Mouse (Mus musculus) neural tube, embryonic 12.5 days (tissue): ENCODE data around the gene Hdac1. TPM values are rescaled to one million over a fixed set of nuclear protein-coding genes. Genes with fewer than 3 reads are reported as not detected.

Source experiments
- ATAC-seq: fragments of 200-750 bp; cut with Nextera tagmentation; 2 replicates; pipeline ENCODE4 v1.8.0; 2017; ENCODE audit warnings: low read depth, mild to moderate bottlenecking, moderate TSS enrichment, moderate library complexity; ENCODE audit not compliant: low FRiP score
- H3K27ac ChIP-seq: fragments of 300-500 bp; sonication (generic); 2 replicates; pipeline ENCODE4 v1.5.1; 2016
- H3K27me3 ChIP-seq: fragments of 300-500 bp; sonication (generic); replicated peaks from 2 replicates; pipeline ENCODE4 v1.6.1; 2016; ENCODE audit warnings: mild to moderate bottlenecking
- H3K36me3 ChIP-seq: fragments of 300-500 bp; sonication (generic); 2 replicates; pipeline ENCODE4 v1.6.1; 2016; ENCODE audit warnings: mild to moderate bottlenecking
- H3K4me1 ChIP-seq: fragments of 300-500 bp; sonication (generic); 2 replicates; pipeline ENCODE4 v1.6.1; 2016
- H3K4me2 ChIP-seq: fragments of 300-500 bp; sonication (generic); replicated peaks from 2 replicates; pipeline ENCODE4 v1.6.1; 2016; ENCODE audit warnings: mild to moderate bottlenecking
- H3K4me3 ChIP-seq: fragments of 300-500 bp; sonication (generic); 2 replicates; pipeline ENCODE4 v1.5.1; 2016
- H3K9ac ChIP-seq: fragments of 300-500 bp; sonication (generic); 2 replicates; pipeline ENCODE4 v1.6.1; 2016; ENCODE audit warnings: mild to moderate bottlenecking
- H3K9me3 ChIP-seq: fragments of 300-500 bp; sonication (generic); 2 replicates; pipeline ENCODE4 v1.6.1; 2016; ENCODE audit warnings: mild to moderate bottlenecking
- WGBS: fragments of 180-500 bp; shearing (Covaris S2); methylation state at CpG from one replicate; pipeline ENCODE4 v1.1.7; 2016; 5-methylcytosine and 5-hydroxymethylcytosine counted together
- polyA plus RNA-seq: library from polyadenylated mRNA; unstranded; fragments of >200 nt; fragmentation: Nextera tagmentation; extraction: Ambion mirVana; gene quantifications from 2 replicates; pipeline ENCODE4 v1.2.1, GENCODE M21; 2016

Gene Hdac1
- 179 and 192 TPM in 2 replicates for polyA plus RNA-seq

DNA sequence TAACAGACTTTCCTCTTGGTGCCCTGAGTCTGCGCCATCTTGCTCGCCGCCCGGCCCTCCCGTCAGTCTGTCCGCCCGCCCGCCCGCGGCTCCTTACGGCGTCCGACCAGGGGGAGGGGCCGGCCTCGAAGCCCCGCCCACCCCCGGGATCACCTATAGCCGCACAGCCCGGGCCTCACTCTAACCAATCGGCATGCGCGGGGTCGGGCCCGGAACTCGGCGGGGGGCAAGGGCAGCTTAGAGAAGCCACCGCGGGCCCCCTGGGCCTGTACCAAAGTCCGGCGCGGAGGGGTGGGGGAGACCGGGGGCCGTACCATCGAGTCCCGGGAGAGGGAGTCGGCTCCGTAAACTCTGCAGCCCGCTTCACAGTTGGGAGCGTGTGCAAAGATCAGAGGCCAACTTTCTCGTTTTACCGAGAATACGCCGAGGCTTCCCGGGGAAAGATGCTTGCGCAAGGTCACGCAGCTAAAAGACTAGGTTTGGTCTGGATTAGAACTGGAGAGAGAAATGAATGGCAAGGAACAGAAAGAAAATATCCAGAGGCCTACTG lies at the start of gene Hdac1:
TSS of gene Hdac1 (minus strand) at position 122 of the 550 bp plus-strand sequence.
- peak within 1 kb of the TSS; percentile 59; the same call in 1 of the 2 replicates for H3K27ac ChIP-seq
- H3K9ac ChIP-seq: peak within 1 kb of the TSS; percentile 82
- 2% methylated on average over 46 of the region's 46 CpGs for WGBS
- H3K27me3 ChIP-seq: no peaks in the 10 kb centered on the region
- H3K36me3 ChIP-seq: peaks cover 8% of the 10 kb centered on the region; the same call in 1 of the 2 replicates
- peak within 1 kb of the TSS; percentile 87 for H3K4me3 ChIP-seq
- peak within 1 kb of the TSS; percentile 80 for H3K4me2 ChIP-seq
- H3K4me1 ChIP-seq: peaks cover 25% of the 10 kb centered on the region
- no peaks in the 10 kb centered on the region for H3K9me3 ChIP-seq
- ATAC-seq: peak; percentile 99

DNA sequence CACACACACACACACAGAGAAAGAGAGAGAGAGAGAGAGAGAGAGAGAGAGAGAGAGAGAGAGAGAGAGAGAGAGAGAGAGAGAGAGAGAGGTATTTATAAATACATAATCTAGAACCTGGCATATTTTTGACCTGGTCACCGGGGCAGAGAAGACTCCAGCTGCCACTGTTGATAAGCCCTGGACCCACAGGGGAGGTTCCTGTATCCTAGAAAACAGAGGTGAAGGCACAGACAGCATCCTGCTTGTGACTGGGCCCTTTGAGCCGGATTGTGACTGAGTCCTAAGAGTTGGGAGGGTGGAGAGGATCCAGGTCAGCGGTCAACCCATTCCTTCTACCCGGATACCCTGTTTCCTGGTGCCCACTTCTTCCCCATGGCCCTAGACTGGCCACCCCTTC lies 46.4 kb upstream of the Hdac1 start:
- peaks cover 12% of the 10 kb centered on the region; the same call in 1 of the 2 replicates for H3K4me1 ChIP-seq
- no peak overlapping the region for H3K4me3 ChIP-seq
- no peak for ATAC-seq
- H3K9ac ChIP-seq: no peak overlapping the region
- H3K4me2 ChIP-seq: no peak overlapping the region
- H3K9me3 ChIP-seq: no peaks in the 10 kb centered on the region
- no peaks in the 10 kb centered on the region for H3K27me3 ChIP-seq
- WGBS: 81% methylated on average over 4 of the region's 4 CpGs
- H3K27ac ChIP-seq: no peak overlapping the region
- peaks cover 38% of the 10 kb centered on the region for H3K36me3 ChIP-seq

GRCm38 (mm10) chr4:129586943-129587342 lies 44.4 kb upstream of the Hdac1 start:
- ATAC-seq: no peak
- H3K27ac ChIP-seq: no peak overlapping the region
- no peaks in the 10 kb centered on the region for H3K27me3 ChIP-seq
- peaks cover 12% of the 10 kb centered on the region; the same call in 1 of the 2 replicates for H3K4me1 ChIP-seq
- H3K9ac ChIP-seq: no peak overlapping the region
- H3K36me3 ChIP-seq: peaks cover 18% of the 10 kb centered on the region
- no peak overlapping the region for H3K4me3 ChIP-seq
- WGBS: 39% methylated on average over 1 of the region's 1 CpGs
- H3K9me3 ChIP-seq: no peaks in the 10 kb centered on the region
- H3K4me2 ChIP-seq: no peak overlapping the region

- H3K36me3 ChIP-seq: peaks cover 7% of the 10 kb centered on the region
- H3K4me3 ChIP-seq: no peak overlapping the region
- 78% methylated on average over 9 of the region's 9 CpGs for WGBS
- peak overlapping the region; percentile 65; the same call in 1 of the 2 replicates for H3K4me2 ChIP-seq
- no peak for ATAC-seq
- no peak overlapping the region for H3K27ac ChIP-seq
- no peak overlapping the region for H3K9ac ChIP-seq
- H3K4me1 ChIP-seq: peaks cover 12% of the 10 kb centered on the region; the same call in 1 of the 2 replicates
- H3K27me3 ChIP-seq: no peaks in the 10 kb centered on the region
- no peaks in the 10 kb centered on the region for H3K9me3 ChIP-seq
Observed at GRCm38 (mm10) chr4:129585773-129586172, 43.3 kb upstream of the Hdac1 start.

DNA sequence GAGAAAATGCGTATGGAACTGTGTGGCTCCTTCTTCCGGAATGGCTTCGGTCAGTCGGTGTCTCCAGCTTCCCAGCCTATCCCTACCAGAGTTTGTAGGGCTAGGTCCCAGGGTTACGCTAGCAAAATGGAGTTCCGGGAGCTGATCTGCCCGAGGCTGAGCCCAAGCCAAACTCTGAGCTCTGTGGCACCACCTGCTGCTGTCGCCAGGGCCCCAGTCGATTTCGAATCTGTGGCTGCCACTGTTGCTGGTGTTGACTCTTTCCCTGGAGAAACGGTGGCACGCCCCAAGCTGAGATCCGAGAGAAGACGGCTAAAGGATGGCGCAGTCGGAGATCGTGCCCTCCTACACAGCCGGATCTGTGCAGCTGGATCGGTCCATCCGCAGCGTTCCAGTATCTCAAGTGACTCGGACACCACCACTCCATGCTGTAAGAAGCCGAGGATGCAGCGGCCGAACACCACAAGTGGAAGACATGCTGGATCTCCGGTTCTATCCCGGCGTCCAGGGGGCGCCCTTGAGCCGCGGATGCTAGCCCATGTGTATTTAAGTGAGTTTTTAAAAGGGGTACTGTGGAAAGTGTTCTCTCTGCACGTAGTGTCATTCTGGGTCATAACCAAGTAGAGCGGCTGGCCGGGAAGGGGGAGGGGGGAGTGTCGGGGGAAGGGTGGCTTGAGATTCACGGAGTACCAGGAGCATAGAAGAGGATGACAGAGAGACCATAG lies 42.5 kb upstream of the Hdac1 start:
- no peaks in the 10 kb centered on the region; the same call in 1 of the 2 replicates for H3K36me3 ChIP-seq
- peak overlapping the region; percentile 33 for H3K4me3 ChIP-seq
- peaks cover 12% of the 10 kb centered on the region; the same call in 1 of the 2 replicates for H3K4me1 ChIP-seq
- WGBS: 3% methylated on average over 36 of the region's 36 CpGs
- H3K9me3 ChIP-seq: no peaks in the 10 kb centered on the region
- no peaks in the 10 kb centered on the region for H3K27me3 ChIP-seq
- peak; percentile 44; the same call in 1 of the 2 replicates for ATAC-seq
- 0 out of 2 replicates have a peak overlapping the region, but pooled peaks have one; percentile 2 for H3K27ac ChIP-seq
- H3K4me2 ChIP-seq: peak overlapping the region; percentile 65
- H3K9ac ChIP-seq: peak overlapping the region; percentile 49

DNA sequence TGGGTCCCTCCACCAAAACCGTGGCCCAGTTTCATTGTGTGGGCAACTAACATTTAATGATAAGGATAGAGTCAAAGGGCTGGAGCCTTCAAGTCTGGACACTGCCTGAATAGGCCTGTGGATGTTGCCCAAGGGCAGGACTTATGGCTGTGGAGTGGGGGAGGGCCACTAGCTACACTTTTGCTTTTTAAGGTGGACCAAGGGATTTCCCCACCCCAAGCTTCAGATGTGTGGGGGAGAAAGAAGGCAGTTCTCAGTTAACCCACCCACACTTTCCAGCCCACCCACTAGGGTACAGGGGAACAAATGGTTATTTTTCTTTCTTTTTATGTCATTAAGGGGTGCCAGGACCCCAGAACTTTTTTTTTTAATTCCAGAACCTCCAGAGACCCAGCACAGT lies 41.9 kb upstream of the Hdac1 start:
- Histone ChIP-seq H3K27me3 (no peaks in the 10 kb centered on the region), H3K9me3 (no peaks in the 10 kb centered on the region), H3K4me2 (peak overlapping the region; percentile 65), H3K4me1 (peaks cover 12% of the 10 kb centered on the region; the same call in 1 of the 2 replicates), H3K4me3 (no peak overlapping the region), H3K27ac (no peak overlapping the region), H3K9ac (no peak overlapping the region; the same call in 1 of the 2 replicates), H3K36me3 (no peaks in the 10 kb centered on the region)
- WGBS: 86% methylated on average over 1 of the region's 1 CpGs
- no peak for ATAC-seq

DNA sequence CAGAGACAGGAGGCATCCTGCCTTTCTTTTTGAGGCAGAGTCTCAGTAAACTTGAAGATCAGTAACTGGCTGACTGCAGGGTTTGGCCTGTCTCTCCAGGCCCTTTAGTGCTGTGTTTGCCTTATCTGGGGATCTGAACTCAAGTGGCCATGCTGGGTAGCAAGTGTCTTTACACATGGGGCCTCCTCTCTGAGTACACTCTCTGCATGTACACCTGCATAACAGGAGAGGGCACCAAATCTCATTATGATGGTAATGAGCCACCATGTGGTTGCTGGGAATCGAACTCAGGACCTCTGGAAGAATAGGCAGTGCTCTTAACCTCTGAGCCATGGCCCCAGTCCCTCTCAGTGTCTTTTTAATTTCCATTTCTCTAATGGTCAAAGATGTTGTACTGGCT lies 39.7 kb upstream of the Hdac1 start:
- H3K27ac ChIP-seq: no peak overlapping the region
- no peaks in the 10 kb centered on the region for H3K36me3 ChIP-seq
- H3K4me3 ChIP-seq: no peak overlapping the region
- peaks cover 12% of the 10 kb centered on the region; the same call in 1 of the 2 replicates for H3K4me1 ChIP-seq
- 0 out of 2 replicates have a peak overlapping the region, but pooled peaks have one; percentile 3 for H3K9ac ChIP-seq
- no peak overlapping the region for H3K4me2 ChIP-seq
- 82% methylated on average over 1 of the region's 1 CpGs for WGBS
- no peaks in the 10 kb centered on the region; the same call in 1 of the 2 replicates for H3K27me3 ChIP-seq
- ATAC-seq: no peak
- no peaks in the 10 kb centered on the region for H3K9me3 ChIP-seq

GRCm38 (mm10) chr4:129580347-129580746 lies 37.8 kb upstream of the Hdac1 start:
- H3K27ac ChIP-seq: no peak overlapping the region
- H3K9me3 ChIP-seq: no peaks in the 10 kb centered on the region
- no peaks in the 10 kb centered on the region; the same call in 1 of the 2 replicates for H3K27me3 ChIP-seq
- H3K4me3 ChIP-seq: no peak overlapping the region
- no peaks in the 10 kb centered on the region for H3K36me3 ChIP-seq
- WGBS: 72% methylated on average over 7 of the region's 7 CpGs
- H3K4me1 ChIP-seq: peaks cover 16% of the 10 kb centered on the region; the same call in 1 of the 2 replicates
- no peak overlapping the region for H3K9ac ChIP-seq
- no peak overlapping the region for H3K4me2 ChIP-seq
- ATAC-seq: no peak

DNA sequence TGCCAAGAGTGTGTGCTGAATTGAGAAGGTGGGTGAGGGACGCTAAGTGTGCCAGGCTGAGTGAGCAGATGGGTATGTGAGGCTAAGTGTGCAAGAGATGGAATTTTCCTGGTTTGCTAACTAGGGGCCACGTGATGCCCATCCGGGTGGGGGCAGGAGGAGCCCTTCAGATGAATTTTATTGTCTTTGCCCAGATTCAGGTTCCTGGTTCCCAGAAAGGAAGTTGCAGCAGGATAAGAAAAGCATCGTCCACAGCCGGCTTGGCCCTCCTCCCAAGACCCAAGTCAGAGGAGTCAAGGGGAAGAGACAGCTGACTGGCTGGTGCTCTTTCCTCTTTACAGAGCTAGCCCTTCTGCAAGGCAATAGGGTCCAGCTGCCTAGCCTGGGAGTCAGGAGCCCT lies 36.0 kb upstream of the Hdac1 start, which contains the start of gene Fam167b:
TSS of gene Fam167b (minus strand) at position 84 of the 400 bp plus-strand sequence.
- H3K9me3 ChIP-seq: no peaks in the 10 kb centered on the region
- H3K9ac ChIP-seq: no peak within 1 kb of the TSS
- H3K27me3 ChIP-seq: no peaks in the 10 kb centered on the region; the same call in 1 of the 2 replicates
- no peak within 1 kb of the TSS for H3K27ac ChIP-seq
- no peak for ATAC-seq
- H3K4me1 ChIP-seq: 0 out of 2 replicates have a peak, but pooled peaks cover 5% of the 10 kb centered on the region
- H3K4me2 ChIP-seq: peak within 1 kb of the TSS; percentile 16; the same call in 1 of the 2 replicates
- H3K4me3 ChIP-seq: no peak within 1 kb of the TSS
- WGBS: 85% methylated on average over 5 of the region's 5 CpGs
- no peaks in the 10 kb centered on the region for H3K36me3 ChIP-seq

DNA sequence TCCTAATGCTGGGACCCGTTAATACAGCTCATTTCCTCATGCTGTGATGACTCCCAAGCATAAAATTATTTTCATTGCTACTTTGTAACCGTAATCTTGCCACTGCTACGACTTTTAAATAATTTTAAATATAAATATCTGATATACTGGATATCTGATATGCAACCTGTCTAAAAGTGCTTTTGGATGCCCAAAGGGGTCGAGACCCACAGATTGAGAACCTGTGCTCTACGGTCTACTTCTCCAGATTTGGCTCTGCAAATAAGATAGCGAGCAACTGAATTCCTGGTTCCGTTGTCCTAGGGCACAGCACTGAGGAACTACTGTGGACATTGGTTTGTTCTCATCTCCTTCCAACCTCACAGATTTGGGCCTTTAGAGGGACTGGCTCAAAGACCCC lies 35.2 kb upstream of the Hdac1 start:
- ATAC-seq: no peak
- Histone ChIP-seq H3K36me3 (no peaks in the 10 kb centered on the region), H3K9me3 (no peaks in the 10 kb centered on the region), H3K4me1 (0 out of 2 replicates have a peak, but pooled peaks cover 5% of the 10 kb centered on the region), H3K9ac (no peak overlapping the region), H3K4me3 (no peak overlapping the region), H3K4me2 (no peak overlapping the region), H3K27me3 (no peaks in the 10 kb centered on the region; the same call in 1 of the 2 replicates), H3K27ac (no peak overlapping the region)
- 85% methylated on average over 7 of the region's 7 CpGs for WGBS

DNA sequence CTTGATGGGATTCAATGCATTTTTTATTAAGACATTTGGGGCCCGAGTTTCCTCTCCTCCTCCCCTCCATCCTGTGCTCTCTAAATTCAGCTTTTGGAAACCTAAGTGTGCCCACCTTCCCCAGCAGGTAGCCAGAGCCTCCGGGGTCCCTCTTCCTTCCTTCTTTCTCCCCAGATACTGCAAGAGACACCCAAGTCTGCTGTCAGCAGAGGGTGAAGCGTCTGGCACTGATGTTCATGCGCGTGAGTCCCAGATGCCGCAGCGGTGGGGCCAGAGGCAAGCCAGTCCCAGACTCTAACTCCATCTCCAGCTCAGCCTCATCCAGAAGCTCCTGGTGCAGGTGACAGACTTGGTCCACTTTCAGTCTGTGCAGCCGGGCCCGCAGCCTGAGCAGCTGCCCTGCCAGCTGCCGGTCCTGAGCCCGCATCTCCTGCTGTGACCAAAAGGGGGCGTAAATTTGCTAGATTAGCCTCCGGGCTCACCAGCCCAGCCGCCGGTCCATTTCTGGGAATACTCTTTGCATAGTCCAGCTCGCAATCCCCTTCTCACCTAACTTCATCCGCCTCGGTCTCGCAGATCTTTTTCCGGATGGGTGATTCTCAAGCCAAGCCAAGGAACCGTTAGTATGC lies 34.5 kb upstream of the Hdac1 start:
- H3K4me3 ChIP-seq: no peak overlapping the region
- ATAC-seq: no peak
- H3K9ac ChIP-seq: no peak overlapping the region
- peak overlapping the region; percentile 16; the same call in 1 of the 2 replicates for H3K4me2 ChIP-seq
- H3K9me3 ChIP-seq: no peaks in the 10 kb centered on the region
- H3K4me1 ChIP-seq: 0 out of 2 replicates have a peak, but pooled peaks cover 5% of the 10 kb centered on the region
- no peak overlapping the region for H3K27ac ChIP-seq
- no peaks in the 10 kb centered on the region; the same call in 1 of the 2 replicates for H3K27me3 ChIP-seq
- H3K36me3 ChIP-seq: no peaks in the 10 kb centered on the region
- WGBS: 33% methylated on average over 21 of the region's 21 CpGs
